Mouse (Mus musculus): ENCODE measurements around the gene Tmem201. TPM values are rescaled to one million over a fixed set of nuclear protein-coding genes. Genes with fewer than 3 reads are reported as not detected.

Gene Tmem201
- polyA plus RNA-seq (2012; rRNA removed; ENCODE audit: low replicate concordance): 51.8 and 56.6 TPM in 2 replicates

DNA sequence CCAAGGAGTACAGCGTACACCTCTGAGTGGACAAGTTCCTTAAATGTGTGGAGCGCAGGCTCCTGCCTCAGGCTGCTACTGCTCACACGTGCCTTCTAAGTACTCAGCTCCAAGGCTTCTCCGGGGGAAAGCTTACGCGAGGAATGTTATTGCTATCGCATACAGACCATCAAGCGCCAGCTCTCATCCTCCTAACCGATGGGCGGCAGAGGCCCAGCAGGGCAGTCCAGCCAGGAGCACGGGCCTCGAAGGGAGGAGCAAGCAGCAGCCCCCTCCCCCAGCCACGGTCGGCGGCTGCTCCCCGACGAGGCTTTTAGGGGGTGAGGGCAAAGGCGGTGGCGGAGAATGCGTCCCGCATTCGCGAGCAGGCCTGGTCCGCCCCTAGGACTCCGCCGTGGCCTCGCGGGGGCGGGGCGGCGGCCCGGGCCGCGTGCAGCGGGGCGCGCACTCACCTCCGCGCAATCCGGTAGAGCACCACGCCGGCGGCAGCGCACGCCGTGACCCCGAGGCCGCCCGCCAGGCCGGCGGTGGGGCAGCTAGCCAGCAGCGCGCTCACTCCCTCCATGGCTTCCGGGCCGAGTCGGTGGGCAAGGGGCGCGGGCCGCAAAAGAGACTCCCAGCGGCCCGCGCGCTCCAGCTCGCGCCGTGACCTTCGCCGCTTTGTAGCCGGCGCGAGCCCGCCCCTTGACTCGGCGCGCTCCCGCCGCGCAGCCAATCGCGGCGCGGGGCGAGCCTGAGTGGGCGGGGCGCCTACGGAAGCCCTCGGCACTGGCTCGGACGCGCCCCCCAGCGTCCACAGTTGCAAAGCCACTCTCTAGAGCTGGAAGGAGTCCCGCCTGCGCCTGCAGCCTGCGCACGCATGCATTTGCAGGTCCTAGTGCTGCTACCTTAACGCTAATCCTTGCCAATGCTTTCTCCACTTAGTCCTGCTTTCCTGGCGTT is at the start of gene Tmem201:
Gene Tmem201, minus strand, starts transcription at position 662 of the 942 bp plus-strand sequence.

DNA sequence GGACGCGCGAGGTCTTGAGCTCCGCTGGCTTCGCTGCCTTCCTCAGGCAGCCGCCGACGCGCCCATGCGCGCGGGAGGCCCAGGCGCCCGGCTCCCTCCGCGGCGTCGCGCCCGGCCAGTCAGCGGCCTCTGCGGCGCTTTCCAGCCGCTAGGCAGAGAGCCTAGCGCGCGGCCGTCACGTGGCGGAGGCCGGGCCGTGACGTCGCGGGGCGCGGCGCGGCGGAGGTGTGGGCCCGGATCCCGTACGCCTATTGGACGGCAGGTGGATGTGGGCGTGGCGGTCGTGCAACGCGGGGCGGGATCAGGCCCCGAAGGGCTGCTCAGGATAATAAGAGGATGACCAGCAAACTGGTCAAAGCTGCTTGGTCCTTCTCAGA is 36.2 kb upstream of the Tmem201 start, which contains the start of gene Slc25a33:
Gene Slc25a33, minus strand, starts transcription at position 184 of the 377 bp plus-strand sequence.

DNA sequence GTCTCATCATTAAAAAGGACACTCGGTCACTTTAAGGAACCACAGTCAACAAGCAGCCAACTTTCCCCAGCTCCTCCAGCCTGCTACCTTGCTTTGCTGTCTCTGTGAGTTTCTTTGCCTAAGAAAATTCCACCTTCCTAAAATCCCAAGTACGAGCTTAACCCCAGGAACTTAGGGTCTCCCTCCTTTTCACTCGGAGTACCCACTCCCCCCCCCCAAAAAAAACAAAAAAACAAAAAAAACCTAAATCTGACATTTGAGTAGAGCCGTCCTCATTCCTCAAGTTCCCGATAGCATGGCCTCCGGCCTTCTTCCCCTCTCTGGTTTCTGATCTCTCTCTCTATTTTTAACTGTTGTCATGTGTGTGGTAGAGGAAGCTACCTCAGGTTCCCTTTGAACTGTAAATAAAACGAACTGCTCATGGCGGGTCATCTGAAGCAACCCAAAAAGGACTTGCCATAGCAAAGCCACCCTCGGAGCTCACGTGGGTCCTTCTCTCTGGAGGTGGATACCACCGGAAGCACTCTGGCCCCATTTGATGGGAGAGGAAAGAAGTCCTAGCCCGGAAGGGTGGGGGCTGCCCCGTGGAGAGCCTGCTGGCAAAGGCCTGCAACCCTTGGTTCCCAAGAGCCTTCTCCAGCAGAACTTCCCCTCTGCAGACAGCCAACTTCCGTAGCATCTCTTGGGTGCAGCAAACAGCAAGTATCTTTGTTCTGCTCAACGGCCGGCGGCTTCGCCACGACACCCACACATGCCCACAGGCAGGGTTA is 35.4 kb downstream of the Tmem201 start, which contains the start of gene Pik3cd:
Gene Pik3cd, minus strand, starts transcription at position 362 of the 770 bp plus-strand sequence.

Other genes starting within 250 kb of the Tmem201 start
- 20.3 and 20.5 TPM in 2 replicates for gene Ctnnbip1, start 219.8 kb downstream of the Tmem201 start, polyA plus RNA-seq (2012; rRNA removed; ENCODE audit: low replicate concordance)
- gene Clstn1, start 151.6 kb downstream of the Tmem201 start, polyA plus RNA-seq (2012; rRNA removed; ENCODE audit: low replicate concordance): 24.3 and 35.5 TPM in 2 replicates
- gene Pik3cd, start 35.5 kb downstream of the Tmem201 start, polyA plus RNA-seq (2012; rRNA removed; ENCODE audit: low replicate concordance): 34.7 and 71.6 TPM in 2 replicates
- gene Slc25a33, start 36.2 kb upstream of the Tmem201 start, polyA plus RNA-seq (2012; rRNA removed; ENCODE audit: low replicate concordance): 14.0 and 20.9 TPM in 2 replicates
- 36.2 and 41.0 TPM in 2 replicates for gene Spsb1, start 217.0 kb upstream of the Tmem201 start, polyA plus RNA-seq (2012; rRNA removed; ENCODE audit: low replicate concordance)

Measured in mammary gland, adult 2 months (tissue).